Comparison of ENCODE assay signal across 8 mouse cellular contexts in genomic region chr19:12004216-12005008, GRCm38 (mm10). TPM values are rescaled to one million over a fixed set of nuclear protein-coding genes. Genes with fewer than 3 reads are reported as not detected.
DNase-seq lines count a peak whose midpoint lies in the region; ATAC-seq lines count a peak whose summit lies in the region.

No protein-coding gene starts in this region.

- H3K27ac ChIP-seq in lung, embryonic 15.5 days: no peak overlapping the region
- H3K27ac ChIP-seq in brown adipose tissue, adult 24 weeks (replicated peaks; ENCODE audit: low read depth, low read length): no peak overlapping the region
- H3K27ac ChIP-seq in heart, embryonic 15.5 days: peak overlapping the region; percentile 80
- no peak overlapping the region for H3K27ac ChIP-seq in limb, embryonic 13.5 days
- peak overlapping the region; percentile 64 for H3K27ac ChIP-seq in neural tube, embryonic 15.5 days (replicated peaks)

- H3K9ac ChIP-seq in lung, embryonic 15.5 days: 0 out of 2 replicates have a peak overlapping the region, but pooled peaks have one; percentile 49
- no peak overlapping the region for H3K9ac ChIP-seq in heart, embryonic 15.5 days
- H3K9ac ChIP-seq in limb, embryonic 13.5 days: no peak overlapping the region
- H3K9ac ChIP-seq in neural tube, embryonic 15.5 days (replicated peaks): peak overlapping the region; percentile 58; the same call in 1 of the 2 replicates

- H3K27me3 ChIP-seq in lung, embryonic 15.5 days: no peaks in the 10 kb centered on the region
- no peaks in the 10 kb centered on the region for H3K27me3 ChIP-seq in heart, embryonic 15.5 days
- H3K27me3 ChIP-seq in limb, embryonic 13.5 days: no peaks in the 10 kb centered on the region
- H3K27me3 ChIP-seq in neural tube, embryonic 15.5 days (replicated peaks): no peaks in the 10 kb centered on the region

- H3K4me1 ChIP-seq in lung, embryonic 15.5 days: peaks cover 16% of the 10 kb centered on the region
- peaks cover 5% of the 10 kb centered on the region; the same call in 1 of the 2 replicates for H3K4me1 ChIP-seq in brown adipose tissue, adult 24 weeks (ENCODE audit: control insufficient read depth, insufficient read depth, insufficient read length, low read length)
- peaks cover 28% of the 10 kb centered on the region for H3K4me1 ChIP-seq in heart, embryonic 15.5 days (replicated peaks)
- H3K4me1 ChIP-seq in limb, embryonic 13.5 days: peaks cover 17% of the 10 kb centered on the region
- H3K4me1 ChIP-seq in neural tube, embryonic 15.5 days: peaks cover 31% of the 10 kb centered on the region

- H3K4me3 ChIP-seq in lung, embryonic 15.5 days: peak overlapping the region; percentile 67
- H3K4me3 ChIP-seq in brown adipose tissue, adult 24 weeks (ENCODE audit: insufficient read depth, low read depth, low read length): peak overlapping the region; percentile 34
- H3K4me3 ChIP-seq in heart, embryonic 15.5 days: peak overlapping the region; percentile 59
- H3K4me3 ChIP-seq in limb, embryonic 13.5 days: peak overlapping the region; percentile 60
- H3K4me3 ChIP-seq in neural tube, embryonic 15.5 days (replicated peaks): peak overlapping the region; percentile 66

- ATAC-seq in lung, embryonic 15.5 days (ENCODE audit: borderline replicate concordance, extremely low read depth, low FRiP score, low TSS enrichment): no peak
- ATAC-seq in heart, embryonic 15.5 days (replicated peaks; ENCODE audit: insufficient number of reproducible peaks, insufficient read depth, low FRiP score, low read depth): no peak
- ATAC-seq in limb, embryonic 13.5 days (ENCODE audit: low FRiP score, low read depth): no peak
- ATAC-seq in neural tube, embryonic 15.5 days (ENCODE audit: low FRiP score): no peak

- H3K9me3 ChIP-seq in lung, embryonic 15.5 days: no peaks in the 10 kb centered on the region
- H3K9me3 ChIP-seq in heart, embryonic 15.5 days (replicated peaks): no peaks in the 10 kb centered on the region
- no peaks in the 10 kb centered on the region for H3K9me3 ChIP-seq in limb, embryonic 13.5 days
- no peaks in the 10 kb centered on the region for H3K9me3 ChIP-seq in neural tube, embryonic 15.5 days (replicated peaks)

- peak overlapping the region; percentile 72 for H3K4me2 ChIP-seq in lung, embryonic 15.5 days
- peak overlapping the region; percentile 78 for H3K4me2 ChIP-seq in heart, embryonic 15.5 days
- peak overlapping the region; percentile 71 for H3K4me2 ChIP-seq in limb, embryonic 13.5 days (replicated peaks)
- peak overlapping the region; percentile 68 for H3K4me2 ChIP-seq in neural tube, embryonic 15.5 days

- H3K36me3 ChIP-seq in lung, embryonic 15.5 days: no peaks in the 10 kb centered on the region
- no peaks in the 10 kb centered on the region for H3K36me3 ChIP-seq in heart, embryonic 15.5 days
- H3K36me3 ChIP-seq in limb, embryonic 13.5 days: no peaks in the 10 kb centered on the region
- no peaks in the 10 kb centered on the region for H3K36me3 ChIP-seq in neural tube, embryonic 15.5 days

- DNase-seq in lung, postnatal 4 days: no peak
- DNase-seq in spleen, postnatal 14 days (ENCODE audit: low spot score in 2 of 2): no peak
- DNase-seq in natural killer cell, adult 2 months (ENCODE audit: low spot score in 2 of 2): no peak

- WGBS in lung, embryonic 15.5 days: 49% methylated on average over 9 of the region's 9 CpGs
- 34% methylated on average over 9 of the region's 9 CpGs for WGBS in heart, embryonic 15.5 days
- 66% methylated on average over 9 of the region's 9 CpGs for WGBS in limb, embryonic 13.5 days
- WGBS in neural tube, embryonic 15.5 days: 59% methylated on average over 9 of the region's 9 CpGs

RNA-seq across cellular contexts. Expression of gene Olfr1423, which starts 36.7 kb away (rescaled TPM):
- not detected in 2 replicates for polyA plus RNA-seq in lung, embryonic 15.5 days (2015; fragmentation: Nextera tagmentation; extraction: Ambion mirVana)
- not detected in 2 replicates for polyA plus RNA-seq in brown adipose tissue, adult 24 weeks (2012; ENCODE audit: insufficient read depth, insufficient read length, missing spikeins)
- 0.03 TPM in 1 of 2 replicates, not detected in the other for polyA plus RNA-seq in heart, embryonic 15.5 days (2015; fragmentation: Nextera tagmentation; extraction: Ambion mirVana)
- not detected in 2 replicates for polyA plus RNA-seq in limb, embryonic 13.5 days (2015; fragmentation: Nextera tagmentation; extraction: Ambion mirVana)
- polyA plus RNA-seq in neural tube, embryonic 15.5 days (2015; fragmentation: Nextera tagmentation; extraction: Ambion mirVana): not detected in 2 replicates

RNA-seq across cellular contexts. Expression of gene Osbp, which starts 38.7 kb away (rescaled TPM):
- polyA plus RNA-seq in lung, embryonic 15.5 days (2015; fragmentation: Nextera tagmentation; extraction: Ambion mirVana): 3.6 and 3.9 TPM in 2 replicates
- 25.1 and 31.0 TPM in 2 replicates for polyA plus RNA-seq in brown adipose tissue, adult 24 weeks (2012; ENCODE audit: insufficient read depth, insufficient read length, missing spikeins)
- polyA plus RNA-seq in heart, embryonic 15.5 days (2015; fragmentation: Nextera tagmentation; extraction: Ambion mirVana): 4.3 and 4.4 TPM in 2 replicates
- polyA plus RNA-seq in limb, embryonic 13.5 days (2015; fragmentation: Nextera tagmentation; extraction: Ambion mirVana): 5.1 and 5.3 TPM in 2 replicates
- polyA plus RNA-seq in neural tube, embryonic 15.5 days (2015; fragmentation: Nextera tagmentation; extraction: Ambion mirVana): 3.4 and 3.8 TPM in 2 replicates

RNA-seq across cellular contexts. Expression of gene Olfr1424, which starts 58.1 kb away (rescaled TPM):
- not detected in 2 replicates for polyA plus RNA-seq in lung, embryonic 15.5 days (2015; fragmentation: Nextera tagmentation; extraction: Ambion mirVana)
- not detected in 2 replicates for polyA plus RNA-seq in brown adipose tissue, adult 24 weeks (2012; ENCODE audit: insufficient read depth, insufficient read length, missing spikeins)
- not detected in 2 replicates for polyA plus RNA-seq in heart, embryonic 15.5 days (2015; fragmentation: Nextera tagmentation; extraction: Ambion mirVana)
- polyA plus RNA-seq in limb, embryonic 13.5 days (2015; fragmentation: Nextera tagmentation; extraction: Ambion mirVana): not detected in 2 replicates
- polyA plus RNA-seq in neural tube, embryonic 15.5 days (2015; fragmentation: Nextera tagmentation; extraction: Ambion mirVana): not detected in 2 replicates

Comparison
In these comparisons a context has a peak if more than half of its experiments do, and no peak if none do; other contexts are left out.
1. H3K27ac ChIP-seq: peak in heart, embryonic 15.5 days (single experiment) and neural tube, embryonic 15.5 days (single experiment); none in lung, embryonic 15.5 days (single experiment), brown adipose tissue, adult 24 weeks (single experiment) and limb, embryonic 13.5 days (single experiment).
2. H3K9ac ChIP-seq: peak in lung, embryonic 15.5 days (single experiment) and neural tube, embryonic 15.5 days (single experiment); none in heart, embryonic 15.5 days (single experiment) and limb, embryonic 13.5 days (single experiment).
3. Peak in every context shown above with its lines, with median percentiles within 50 percentile points of each other: H3K4me2 ChIP-seq and H3K4me3 ChIP-seq.